Mouse (Mus musculus) adrenal gland, postnatal 4 days (tissue): ENCODE data around the gene Fcrl5. TPM values are rescaled to one million over a fixed set of nuclear protein-coding genes. Genes with fewer than 3 reads are reported as not detected.

Experiments used
- DNase-seq, 2 experiments: peaks; one replicate each; pipeline ENCODE4 v3.0.0; 2021 to 2022; ENCODE audit warnings: low spot score in 2 of 2, mixed read lengths in 2 of 2
- total RNA-seq, 2 experiments: library from RNA; stranded (reverse); gene quantifications; 2 replicates each; pipeline ENCODE4 v1.2.3; 2021

Fcrl5 gene
- total RNA-seq, 2 experiments from 2014 or later = not detected

DNA sequence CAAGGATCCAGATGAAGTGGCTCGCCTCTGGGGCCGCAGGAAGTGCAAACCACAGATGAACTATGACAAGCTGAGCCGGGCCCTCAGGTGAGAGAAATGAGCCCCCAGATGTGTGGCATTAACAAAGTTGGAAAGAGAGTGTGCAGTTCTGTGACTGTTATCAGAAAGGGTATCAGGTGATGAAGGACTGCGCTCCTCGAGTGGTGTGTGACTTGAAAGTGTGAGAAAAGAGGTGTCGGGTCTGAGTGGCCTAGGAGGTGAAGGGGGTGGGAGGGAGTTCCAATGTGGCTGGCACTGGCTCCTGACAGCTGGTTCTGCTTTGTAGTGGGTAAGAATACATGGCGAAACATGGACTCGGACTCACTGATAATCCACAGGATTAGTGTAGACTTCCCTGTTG lies 92.4 kb downstream of the Fcrl5 start:
- DNase-seq = no peak

GRCm38 (mm10) chr3:87528841-87529240 lies 93.3 kb downstream of the Fcrl5 start:
- DNase-seq = no peak

GRCm38 (mm10) chr3:87529568-87529967 lies 94.0 kb downstream of the Fcrl5 start:
- no peak for DNase-seq

DNA sequence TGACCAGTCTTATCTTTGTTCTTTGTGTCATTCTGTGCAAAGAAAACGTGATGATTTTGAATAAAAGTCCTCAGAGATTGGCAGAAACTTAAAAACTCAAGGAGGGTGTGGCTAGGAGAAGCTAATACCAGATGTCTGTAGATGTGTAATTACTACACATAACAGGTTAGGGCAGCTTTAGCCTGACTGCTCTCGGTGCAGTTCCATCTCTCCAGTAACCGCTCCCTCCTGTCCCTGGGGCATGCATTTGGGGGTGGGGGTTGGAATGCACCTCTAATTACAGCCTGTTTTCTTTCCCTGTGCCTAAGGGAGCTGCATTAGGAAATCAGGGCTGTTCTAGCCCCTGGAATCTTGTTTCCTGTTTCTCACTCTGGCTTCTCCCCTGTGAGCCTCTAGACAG lies 94.7 kb downstream of the Fcrl5 start:
- DNase-seq = no peak

- DNase-seq = no peak
Observed at GRCm38 (mm10) chr3:87533667-87534378, 98.2 kb downstream of the Fcrl5 start.

GRCm38 (mm10) chr3:87538034-87538433 lies 102.5 kb downstream of the Fcrl5 start:
- no peak for DNase-seq

DNA sequence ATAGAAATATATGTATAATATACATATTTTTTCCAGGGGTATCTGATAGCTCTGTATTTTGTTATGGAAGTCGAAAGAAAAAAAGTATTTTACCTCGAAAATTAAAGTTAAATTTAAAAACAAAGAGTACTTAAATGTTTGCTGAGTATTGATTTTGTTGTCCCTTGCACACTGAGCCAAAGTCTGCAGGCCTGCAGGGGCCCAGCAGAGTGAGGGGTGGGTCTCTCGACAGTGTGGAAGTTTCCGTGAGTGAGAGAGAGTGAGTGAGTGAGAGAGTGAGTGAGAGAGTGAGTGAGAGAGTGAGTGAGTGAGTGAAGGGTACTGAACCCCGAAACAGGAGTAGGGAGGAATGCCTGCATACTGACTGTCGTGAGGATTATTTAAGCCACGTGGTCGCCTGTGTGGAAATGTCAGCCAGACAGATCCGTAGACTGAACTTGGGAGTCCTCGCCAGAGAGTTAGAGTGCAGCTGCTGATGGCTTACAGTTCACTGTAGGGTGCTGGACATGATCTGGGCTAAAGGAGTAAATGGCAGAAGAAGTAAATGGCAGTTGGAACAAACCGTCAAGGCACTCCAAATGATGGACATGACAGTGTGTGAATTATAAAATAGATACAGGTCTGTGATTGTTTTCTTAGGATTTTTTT lies 104.6 kb downstream of the Fcrl5 start:
- DNase-seq = no peak

GRCm38 (mm10) chr3:87540714-87541113 lies 105.1 kb downstream of the Fcrl5 start:
- DNase-seq = no peak

DNA sequence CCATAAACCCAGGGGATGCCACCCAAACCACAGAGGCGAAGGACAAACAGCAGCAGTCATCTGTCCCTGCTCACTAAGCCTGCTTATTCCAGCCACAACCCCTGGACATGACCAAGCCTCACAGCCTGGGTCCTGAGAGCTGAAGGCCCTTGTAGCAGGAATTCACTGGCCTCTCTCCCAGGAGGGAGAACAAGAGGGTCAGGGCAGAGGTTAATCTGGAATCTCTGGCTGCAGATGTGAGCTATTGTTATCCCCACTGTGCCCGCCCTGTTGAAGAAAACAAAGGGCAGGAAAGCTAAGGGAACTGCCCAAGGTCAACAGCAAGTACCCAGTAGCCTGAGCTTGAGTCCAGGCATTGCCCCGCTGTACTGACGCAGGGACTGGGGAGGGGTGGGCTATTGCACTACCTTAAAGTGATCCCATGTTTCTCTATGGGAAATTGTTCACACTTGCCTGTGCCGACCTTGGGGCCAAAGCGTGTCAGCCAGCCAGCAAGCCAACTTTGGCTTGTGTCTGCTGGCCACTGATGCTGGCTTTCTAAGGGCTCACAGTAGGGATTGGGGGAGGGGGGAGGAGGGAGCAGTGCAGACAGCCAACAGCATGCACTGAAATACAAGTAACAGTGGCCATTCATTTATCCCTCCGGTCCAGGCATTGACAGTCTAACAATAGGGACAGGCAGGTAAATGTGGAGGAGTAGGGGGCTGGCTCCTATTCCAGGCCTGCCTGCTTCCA lies 107.1 kb downstream of the Fcrl5 start:
- DNase-seq = no peak

DNA sequence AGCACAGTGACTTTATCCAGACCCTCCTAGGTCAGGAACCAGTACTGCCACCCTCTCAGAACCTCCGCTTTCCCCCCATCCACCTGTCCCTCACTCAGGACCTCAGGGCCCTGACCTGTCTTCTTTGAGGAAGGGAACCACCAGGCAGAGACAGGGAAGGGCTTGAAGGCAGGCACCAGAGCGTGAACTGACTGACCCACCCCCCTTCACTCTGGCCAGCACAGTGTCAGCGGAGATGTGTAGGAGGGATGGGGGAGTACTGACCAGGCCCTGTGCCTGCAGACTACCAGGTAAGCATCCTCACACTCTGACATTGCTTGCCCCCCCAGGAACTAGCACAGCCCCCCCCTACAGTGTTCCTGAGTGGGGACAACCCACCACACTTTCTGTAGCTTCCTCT lies 110.0 kb downstream of the Fcrl5 start:
- DNase-seq = no peak

- DNase-seq = no peak
Observed at GRCm38 (mm10) chr3:87546291-87546721, 110.7 kb downstream of the Fcrl5 start.

GRCm38 (mm10) chr3:87549908-87550307 lies 114.3 kb downstream of the Fcrl5 start:
- DNase-seq = no peak

Other genes with a start within 250 kb of the Fcrl5 start
- 1 to 10 TPM; 3.9 to 4.0 TPM for gene Fcrls, start 172.0 kb upstream of the Fcrl5 start, total RNA-seq
- 10 to 100 TPM in 1 of 2 experiments, 1 to 10 TPM in 1; 2.1 to 11.9 TPM for gene Cd5l, start 77.9 kb upstream of the Fcrl5 start, total RNA-seq
- under 1 TPM; 0.34 to 0.45 TPM for gene Fcrl1, start 59.4 kb upstream of the Fcrl5 start, total RNA-seq
- 10 to 100 TPM; 26.2 TPM for gene Etv3, start 89.6 kb downstream of the Fcrl5 start, total RNA-seq
- gene Arhgef11, start 181.8 kb downstream of the Fcrl5 start, total RNA-seq = 10 to 100 TPM; 43.7 to 44.7 TPM